Mouse (Mus musculus): ENCODE data around the gene Cemip.

Cemip gene

DNA sequence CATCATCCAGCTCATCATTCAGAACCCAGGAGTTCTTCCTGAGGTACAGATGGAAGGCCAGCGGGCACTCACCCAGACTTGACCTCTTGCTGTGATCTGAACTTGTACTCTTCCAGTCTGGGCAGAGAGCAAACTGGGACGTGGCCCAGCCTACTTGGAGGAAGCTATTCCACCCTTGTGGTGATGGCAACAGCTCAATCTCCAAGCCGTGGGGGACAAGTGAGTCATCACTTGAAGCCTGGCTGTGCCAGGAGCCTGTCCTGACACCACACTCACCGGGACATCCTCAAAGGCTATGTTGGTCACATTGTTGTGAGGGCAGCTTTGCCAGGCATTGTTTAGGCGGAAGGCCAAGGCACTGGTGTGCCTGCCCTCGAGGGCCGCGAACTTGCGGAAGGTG, 133.8 kb downstream of the Cemip start:
- DNase-seq, result peak; percentile 92 to 96

- DNase-seq, result peak in 1 of 2 experiments; percentile 29
These were observed 135.0 kb downstream of the Cemip start for GRCm38 (mm10) chr7:83951327-83951726.

- DNase-seq, result no peak
These were observed 136.6 kb downstream of the Cemip start for GRCm38 (mm10) chr7:83949662-83950061.

GRCm38 (mm10) chr7:83948743-83949142, 137.6 kb downstream of the Cemip start:
- no peak for DNase-seq

DNA sequence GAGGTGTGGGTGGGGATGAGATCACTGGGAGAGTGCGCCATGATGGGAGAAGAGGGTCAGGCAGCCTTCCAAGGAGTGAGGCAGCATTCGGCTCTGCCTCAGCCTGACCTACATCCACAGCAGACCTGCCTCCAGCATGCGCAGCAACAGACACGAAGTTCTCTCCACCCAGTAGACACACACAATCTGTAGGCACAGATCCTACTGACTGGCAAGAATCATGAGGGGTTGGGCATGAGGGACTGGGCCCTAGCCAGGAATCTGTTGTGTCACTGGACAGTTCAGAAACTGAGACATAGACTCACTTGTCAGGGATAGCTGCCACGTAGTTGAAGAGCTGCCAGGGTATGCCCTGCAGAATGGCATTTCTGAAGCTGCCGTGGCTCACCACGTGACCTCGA, 144.6 kb downstream of the Cemip start:
- peak; percentile 70 to 72 for DNase-seq

GRCm38 (mm10) chr7:83940136-83940535, 146.2 kb downstream of the Cemip start:
- DNase-seq, result no peak

GRCm38 (mm10) chr7:83939017-83939721, 147.1 kb downstream of the Cemip start:
- DNase-seq, result no peak

DNA sequence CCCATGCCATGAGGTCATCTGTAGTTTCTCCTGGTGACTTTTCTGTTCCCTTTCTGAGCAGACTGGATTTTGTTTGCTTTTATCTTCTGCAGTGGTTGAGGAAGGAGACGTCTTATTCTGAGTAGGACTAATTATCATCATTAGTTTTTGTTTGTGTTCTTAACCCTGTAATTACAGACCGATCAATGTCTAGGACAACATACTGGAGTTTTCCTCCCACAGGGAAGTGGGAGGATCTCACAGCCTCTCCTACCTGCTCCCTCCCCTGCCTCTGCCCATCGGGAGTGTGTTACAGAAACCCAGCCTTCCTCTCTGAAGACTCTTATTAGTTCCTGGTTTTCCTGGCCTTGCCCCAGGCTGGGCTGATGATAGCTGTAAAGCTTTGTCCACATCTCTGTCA, 164.7 kb downstream of the Cemip start:
- DNase-seq, result no peak

- no peak for DNase-seq
These were observed 166.1 kb downstream of the Cemip start for GRCm38 (mm10) chr7:83920241-83920640.

- peak; percentile 97 for DNase-seq
These were observed 171.7 kb downstream of the Cemip start for GRCm38 (mm10) chr7:83914566-83914965.

GRCm38 (mm10) chr7:83913995-83914394, 172.3 kb downstream of the Cemip start:
- no peak for DNase-seq

DNA sequence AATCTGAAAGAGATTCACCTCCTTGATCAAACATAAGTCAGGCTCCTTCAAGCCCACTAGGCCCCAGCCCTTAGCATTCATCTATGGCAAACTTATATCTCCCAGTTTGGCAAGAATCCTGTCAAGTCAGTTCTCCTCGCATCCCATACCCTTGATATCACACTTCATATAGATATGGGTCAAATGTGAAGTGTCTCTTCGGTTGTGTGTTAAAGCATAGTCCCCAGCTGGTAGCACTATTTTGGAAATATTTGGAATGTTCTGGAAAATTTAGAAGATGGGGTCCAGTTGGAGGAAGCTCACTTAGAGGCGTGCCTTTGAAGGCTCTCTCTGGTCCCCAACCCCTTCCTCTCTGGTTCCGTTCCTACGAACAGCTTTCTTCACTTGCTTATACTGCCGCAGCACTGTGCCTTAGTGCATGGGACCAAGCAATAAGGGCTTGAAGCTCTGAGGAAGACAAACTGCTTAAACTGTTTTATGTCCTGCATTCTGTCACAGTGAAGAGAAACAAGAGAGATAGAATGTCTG, 172.8 kb downstream of the Cemip start:
- DNase-seq, result no peak

DNA sequence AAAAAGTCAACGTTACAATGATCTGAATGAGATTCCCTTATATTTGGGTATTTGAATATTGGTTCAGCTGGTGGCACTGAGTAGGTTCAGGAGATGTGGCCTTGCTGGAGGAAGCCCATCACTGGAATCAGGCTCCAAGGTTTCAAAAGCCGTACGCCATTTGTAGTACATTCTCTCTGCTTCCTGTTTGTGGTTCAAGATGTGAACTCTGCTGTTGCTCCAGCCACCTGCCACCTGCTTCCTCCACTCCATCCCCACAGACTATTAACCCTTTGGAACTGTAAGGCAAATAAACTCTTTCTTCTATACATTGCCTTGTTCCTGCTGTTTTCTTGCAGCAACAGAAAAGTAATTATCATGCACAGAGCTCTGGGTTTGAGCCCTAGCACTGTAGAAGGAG, 174.4 kb downstream of the Cemip start:
- DNase-seq, result no peak

DNA sequence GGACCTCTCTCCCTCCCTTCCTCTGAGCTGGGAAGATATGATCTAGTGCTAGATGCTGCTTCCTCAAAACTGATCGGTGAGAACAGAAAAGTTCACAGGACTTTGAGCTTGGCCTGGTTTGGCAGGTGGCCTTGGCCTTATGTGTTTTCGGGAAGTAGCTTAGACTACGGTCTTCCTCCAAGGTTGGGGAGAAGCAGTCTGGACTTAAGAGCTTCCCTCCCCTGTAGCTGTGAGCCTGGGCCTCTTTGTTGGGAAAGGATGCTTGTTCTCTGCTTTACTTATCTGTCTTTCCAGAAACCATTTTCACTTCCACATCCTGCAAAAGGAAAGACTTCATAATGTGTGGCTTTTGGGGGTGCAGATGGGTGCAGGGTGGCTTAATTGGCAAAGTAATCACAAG, 181.5 kb downstream of the Cemip start:
- DNase-seq, result no peak

- no peak for DNase-seq
These were observed 183.8 kb downstream of the Cemip start for GRCm38 (mm10) chr7:83902296-83903145.

GRCm38 (mm10) chr7:83901425-83901824, 184.9 kb downstream of the Cemip start:
- DNase-seq, result no peak

GRCm38 (mm10) chr7:83900519-83900918, 185.8 kb downstream of the Cemip start:
- DNase-seq, result no peak

GRCm38 (mm10) chr7:83898267-83898666, 188.0 kb downstream of the Cemip start:
- DNase-seq, result no peak

- no peak for DNase-seq
These were observed 190.1 kb downstream of the Cemip start for GRCm38 (mm10) chr7:83896077-83896740.

DNA sequence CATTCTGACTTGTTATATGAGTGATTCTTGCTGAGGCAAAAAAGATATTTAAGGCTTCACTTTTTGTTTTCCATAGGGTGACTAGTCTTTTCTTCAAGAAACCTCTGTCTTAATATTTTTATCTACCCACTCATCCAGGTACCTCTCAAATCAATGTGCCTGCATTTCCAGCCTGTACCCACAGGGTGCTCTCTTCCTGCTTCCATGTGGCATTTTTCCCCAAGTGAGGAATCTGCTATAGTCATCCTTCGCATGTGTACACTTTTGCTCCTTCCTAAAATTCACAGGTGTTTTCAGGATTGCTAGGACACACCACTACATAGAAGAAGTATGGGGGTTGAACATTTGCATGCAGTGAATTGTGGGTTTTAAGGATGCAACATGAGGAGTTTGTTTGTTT, 192.0 kb downstream of the Cemip start:
- DNase-seq, result no peak

- no peak for DNase-seq
These were observed 194.0 kb downstream of the Cemip start for GRCm38 (mm10) chr7:83892333-83892669.

- DNase-seq, result peak; percentile 96 to 97
These were observed 194.6 kb downstream of the Cemip start for GRCm38 (mm10) chr7:83891433-83892332.

Data from cerebellum, postnatal 14 days (tissue).